ENCODE assay signal across 9 mouse cellular contexts in the genomic region with DNA sequence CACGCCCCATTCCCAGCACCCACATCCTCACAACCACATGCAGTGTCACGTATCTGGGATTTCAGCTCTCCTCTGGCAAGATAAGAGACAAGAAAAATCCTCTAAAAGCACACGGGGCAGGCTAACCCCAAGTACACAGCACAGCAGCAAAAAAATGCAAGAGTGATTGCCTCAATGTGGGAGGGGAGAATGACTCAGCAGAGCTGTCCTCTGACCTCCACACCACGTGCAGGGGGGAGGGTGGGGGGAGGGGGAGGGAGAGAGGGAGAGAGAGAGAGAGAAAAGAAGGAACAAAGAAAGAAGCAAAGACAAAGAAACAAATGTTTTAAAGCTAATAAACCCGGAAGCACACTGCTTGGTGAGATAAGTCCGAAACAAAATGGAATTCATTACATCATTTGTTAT. TPM values are rescaled to one million over a fixed set of nuclear protein-coding genes. Genes with fewer than 3 reads are reported as not detected.
A peak's percentile ranks its signal among the peaks of the same experiment; 100 is the strongest.
DNase-seq lines count a peak whose midpoint lies in the region; ATAC-seq and TF ChIP-seq lines count a peak whose summit lies in the region.
"Had no signal": no experiment of that assay in that cellular context is flagged by ENCODE, and none has a peak within 500 bp of the region (broad histone marks: within the 10 kb centered on the region; RNA-seq: fewer than 3 reads in every experiment).

No protein-coding gene starts in this region.

- H3K9ac ChIP-seq in midbrain, embryonic 13.5 days (replicated peaks), result no peak overlapping the region

- H3K27ac ChIP-seq in midbrain, embryonic 10.5 days (replicated peaks), result peak overlapping the region; percentile 67
- H3K27ac ChIP-seq in midbrain, embryonic 13.5 days, result no peak overlapping the region
- no peak overlapping the region for H3K27ac ChIP-seq in layer of hippocampus, adult 2 months

- ATAC-seq in midbrain, embryonic 13.5 days, result no peak

- no peak overlapping the region for H3K4me3 ChIP-seq in midbrain, embryonic 10.5 days
- H3K4me3 ChIP-seq in midbrain, embryonic 13.5 days (replicated peaks), result no peak overlapping the region
- H3K4me3 ChIP-seq in erythroblast, embryonic 14.5 days (replicated peaks), result peak overlapping the region; percentile 67
- H3K4me3 ChIP-seq in megakaryocyte, embryonic 14.5 days (replicated peaks), result peak overlapping the region; percentile 87
- no peak overlapping the region for H3K4me3 ChIP-seq in layer of hippocampus, adult 2 months

- peak; percentile 52 for DNase-seq in midbrain, embryonic 10.5 days (ENCODE audit: low spot score)
- peak; percentile 84 for DNase-seq in ZHBTc4 (ENCODE audit: low read depth, low spot score)
- DNase-seq in cerebellum, adult 8-10 months, result no peak
- no peak for DNase-seq in cerebellum, postnatal 25 days
- no peak for DNase-seq in layer of hippocampus, adult 2 months (ENCODE audit: low spot score in 2 of 2)

- H3K9me3 ChIP-seq in midbrain, embryonic 10.5 days (replicated peaks), result no peaks in the 10 kb centered on the region
- no peaks in the 10 kb centered on the region for H3K9me3 ChIP-seq in midbrain, embryonic 13.5 days
- peaks cover 5% of the 10 kb centered on the region for H3K9me3 ChIP-seq in erythroblast, embryonic 14.5 days (ENCODE audit: control insufficient read depth, low read length)
- no peaks in the 10 kb centered on the region for H3K9me3 ChIP-seq in megakaryocyte, embryonic 14.5 days

- peaks cover 22% of the 10 kb centered on the region for H3K4me1 ChIP-seq in midbrain, embryonic 10.5 days
- H3K4me1 ChIP-seq in midbrain, embryonic 13.5 days (replicated peaks), result 0 out of 2 replicates have a peak, but pooled peaks cover 6% of the 10 kb centered on the region
- peaks cover 98% of the 10 kb centered on the region for H3K4me1 ChIP-seq in erythroblast, embryonic 14.5 days (ENCODE audit: control insufficient read depth)
- H3K4me1 ChIP-seq in megakaryocyte, embryonic 14.5 days, result peaks cover 75% of the 10 kb centered on the region

- no peaks in the 10 kb centered on the region for H3K27me3 ChIP-seq in midbrain, embryonic 10.5 days (ENCODE audit: low read depth, poor library complexity, severe bottlenecking)
- no peaks in the 10 kb centered on the region for H3K27me3 ChIP-seq in midbrain, embryonic 13.5 days
- no peaks in the 10 kb centered on the region for H3K27me3 ChIP-seq in erythroblast, embryonic 14.5 days (ENCODE audit: control insufficient read depth)
- H3K27me3 ChIP-seq in megakaryocyte, embryonic 14.5 days (replicated peaks), result no peaks in the 10 kb centered on the region

- 42% methylated on average over 6 of the region's 6 CpGs for WGBS in midbrain, embryonic 10.5 days
- 43% methylated on average over 6 of the region's 6 CpGs for WGBS in midbrain, embryonic 13.5 days

- no peaks in the 10 kb centered on the region for H3K36me3 ChIP-seq in midbrain, embryonic 10.5 days
- H3K36me3 ChIP-seq in midbrain, embryonic 13.5 days, result no peaks in the 10 kb centered on the region
- H3K36me3 ChIP-seq in erythroblast, embryonic 14.5 days (ENCODE audit: control insufficient read depth), result peaks cover 17% of the 10 kb centered on the region
- H3K36me3 ChIP-seq in megakaryocyte, embryonic 14.5 days (replicated peaks; ENCODE audit: low read length), result no peaks in the 10 kb centered on the region

- TF ChIP-seq CTCF in layer of hippocampus, adult 2 months (conservative IDR thresholded peaks at IDR 0.05), result no peak

- H3K4me2 ChIP-seq in midbrain, embryonic 13.5 days (replicated peaks), result no peak overlapping the region

RNA-seq across cellular contexts. Expression of a gene that starts 11.1 kb away (rescaled TPM):
- polyA plus RNA-seq in midbrain, embryonic 10.5 days (2016; fragmentation: Nextera tagmentation; extraction: Ambion mirVana), result 15.7 and 17.2 TPM in 2 replicates
- polyA plus RNA-seq in midbrain, embryonic 13.5 days (2015; fragmentation: Nextera tagmentation; extraction: Ambion mirVana), result 28.4 and 41.5 TPM in 2 replicates
- polyA plus RNA-seq in erythroblast, embryonic 14.5 days (2012), result 2.5 and 6.9 TPM in 2 replicates
- polyA plus RNA-seq in megakaryocyte, embryonic 14.5 days (2012; ENCODE audit: insufficient read depth, low replicate concordance), result 23.1 and 70.1 TPM in 2 replicates
- 1 to 10 TPM in 1 of 2 experiments, not detected in 1; 1.6 TPM for total RNA-seq in layer of hippocampus, adult 2 months (2021)

RNA-seq across cellular contexts. Expression of a gene that starts 18.8 kb away (rescaled TPM):
- polyA plus RNA-seq in midbrain, embryonic 10.5 days (2016; fragmentation: Nextera tagmentation; extraction: Ambion mirVana), result not detected in 2 replicates
- polyA plus RNA-seq in midbrain, embryonic 13.5 days (2015; fragmentation: Nextera tagmentation; extraction: Ambion mirVana), result not detected in 2 replicates
- polyA plus RNA-seq in erythroblast, embryonic 14.5 days (2012), result 0.06 TPM in 1 of 2 replicates, not detected in the other
- polyA plus RNA-seq in megakaryocyte, embryonic 14.5 days (2012; ENCODE audit: insufficient read depth, low replicate concordance), result not detected in 2 replicates
- total RNA-seq in layer of hippocampus, adult 2 months (2021), result not detected
- polyA plus RNA-seq: frontal cortex, adult 2 months had no signal

RNA-seq across cellular contexts. Expression of a gene that starts 19.0 kb away (rescaled TPM):
- 0.14 TPM in 1 of 2 replicates, not detected in the other for polyA plus RNA-seq in midbrain, embryonic 10.5 days (2016; fragmentation: Nextera tagmentation; extraction: Ambion mirVana)
- not detected in 2 replicates for polyA plus RNA-seq in midbrain, embryonic 13.5 days (2015; fragmentation: Nextera tagmentation; extraction: Ambion mirVana)
- not detected in 2 replicates for polyA plus RNA-seq in erythroblast, embryonic 14.5 days (2012)
- polyA plus RNA-seq in megakaryocyte, embryonic 14.5 days (2012; ENCODE audit: insufficient read depth, low replicate concordance), result not detected in 2 replicates
- total RNA-seq in layer of hippocampus, adult 2 months (2021), result not detected
- polyA plus RNA-seq: frontal cortex, adult 2 months had no signal

RNA-seq across cellular contexts. Expression of a gene that starts 33.3 kb away (rescaled TPM):
- polyA plus RNA-seq in midbrain, embryonic 10.5 days (2016; fragmentation: Nextera tagmentation; extraction: Ambion mirVana), result 1,942 and 2,205 TPM in 2 replicates
- 1,308 and 1,443 TPM in 2 replicates for polyA plus RNA-seq in midbrain, embryonic 13.5 days (2015; fragmentation: Nextera tagmentation; extraction: Ambion mirVana)
- 189 and 353 TPM in 2 replicates for polyA plus RNA-seq in erythroblast, embryonic 14.5 days (2012)
- polyA plus RNA-seq in megakaryocyte, embryonic 14.5 days (2012; ENCODE audit: insufficient read depth, low replicate concordance), result 171 and 2,463 TPM in 2 replicates
- 100 to 1,000 TPM; 501 to 525 TPM for total RNA-seq in layer of hippocampus, adult 2 months (2021)

RNA-seq across cellular contexts. Expression of a gene that starts 46.3 kb away (rescaled TPM):
- polyA plus RNA-seq in midbrain, embryonic 10.5 days (2016; fragmentation: Nextera tagmentation; extraction: Ambion mirVana), result 0.15 and 0.23 TPM in 2 replicates
- 0.35 and 0.40 TPM in 2 replicates for polyA plus RNA-seq in midbrain, embryonic 13.5 days (2015; fragmentation: Nextera tagmentation; extraction: Ambion mirVana)
- polyA plus RNA-seq in erythroblast, embryonic 14.5 days (2012), result 0.08 and 0.10 TPM in 2 replicates
- polyA plus RNA-seq in megakaryocyte, embryonic 14.5 days (2012; ENCODE audit: insufficient read depth, low replicate concordance), result 0.50 TPM in 1 of 2 replicates, not detected in the other
- total RNA-seq in layer of hippocampus, adult 2 months (2021), result not detected

Comparison
In these comparisons a context has a peak if more than half of its experiments do, and no peak if none do; other contexts are left out.
1. DNase-seq: peak in midbrain, embryonic 10.5 days (single experiment) and ZHBTc4 (single experiment); none in cerebellum, adult 8-10 months (single experiment), cerebellum, postnatal 25 days (0 of 2) and layer of hippocampus, adult 2 months (0 of 2).
2. H3K4me3 ChIP-seq: peak in erythroblast, embryonic 14.5 days (single experiment) and megakaryocyte, embryonic 14.5 days (single experiment); none in midbrain, embryonic 10.5 days (single experiment), midbrain, embryonic 13.5 days (single experiment) and layer of hippocampus, adult 2 months (single experiment).